Mouse (Mus musculus): ENCODE data around the gene 2700049A03Rik. TPM values are rescaled to one million over a fixed set of nuclear protein-coding genes. Genes with fewer than 3 reads are reported as not detected.
A peak's percentile ranks its signal among the peaks of the same experiment; 100 is the strongest.
"Not testable (repeated sequence)": the region's sequence is repeated elsewhere in the genome, so short reads cannot be mapped to it uniquely, and the experiment has no call there.

The 2700049A03Rik gene
- 1 to 10 TPM; 3.2 to 3.3 TPM for total RNA-seq (2021)

- intact Hi-C loops (cut with DNase I) = loop anchor here (5.0 to 10.0 kb wide), 2 partner anchors 164 to 682 kb away; partner anchors contain the start of genes Psma3 and Tmx1
- DNase-seq = peak; percentile 69 to 88
Observed at GRCm38 (mm10) chr12:71136130-71136973, at the start of gene 2700049A03Rik, which contains the start of gene Timm9. 2700049A03Rik (plus strand) TSS chr12:71136848. Timm9 (minus strand) TSS chr12:71136684.

GRCm38 (mm10) chr12:71104275-71104674, 32.4 kb upstream of the 2700049A03Rik start:
- DNase-seq; intact Hi-C loops (cut with DNase I): not testable (repeated sequence)

- intact Hi-C loops (cut with DNase I) = no loop called here
- no peak for DNase-seq
Observed at GRCm38 (mm10) chr12:71107216-71107771, 29.4 kb upstream of the 2700049A03Rik start.

GRCm38 (mm10) chr12:71111331-71111730, 25.3 kb upstream of the 2700049A03Rik start, which contains the start of gene Tomm20l:
Tomm20l (plus strand) TSS chr12:71111428.
- peak; percentile 36 to 40 for DNase-seq
- intact Hi-C loops (cut with DNase I) = no loop called here

- no peak for DNase-seq
- intact Hi-C loops (cut with DNase I) = no loop called here
Observed at GRCm38 (mm10) chr12:71113074-71113473, 23.6 kb upstream of the 2700049A03Rik start.

- peak in 1 of 2 experiments; percentile 12 for DNase-seq
- intact Hi-C loops (cut with DNase I) = no loop called here
Observed at GRCm38 (mm10) chr12:71113675-71114288, 22.9 kb upstream of the 2700049A03Rik start.

GRCm38 (mm10) chr12:71116411-71116810, 20.2 kb upstream of the 2700049A03Rik start:
- intact Hi-C loops (cut with DNase I) = no loop called here
- no peak for DNase-seq

GRCm38 (mm10) chr12:71122731-71123130, 13.9 kb upstream of the 2700049A03Rik start:
- no peak for DNase-seq
- intact Hi-C loops (cut with DNase I) = no loop called here

GRCm38 (mm10) chr12:71123286-71123685, 13.4 kb upstream of the 2700049A03Rik start:
- intact Hi-C loops (cut with DNase I) = no loop called here
- DNase-seq = no peak

GRCm38 (mm10) chr12:71135581-71135980, 1.1 kb upstream of the 2700049A03Rik start:
- intact Hi-C loops (cut with DNase I) = loop anchor here (5.0 to 10.0 kb wide), 2 partner anchors 163 to 681 kb away; partner anchors contain the start of genes Psma3 and Tmx1
- DNase-seq = no peak

GRCm38 (mm10) chr12:71136974-71137491, 385 bp downstream of the 2700049A03Rik start:
- intact Hi-C loops (cut with DNase I) = loop anchor here (5.0 to 10.0 kb wide), 2 partner anchors 165 to 682 kb away; partner anchors contain the start of genes Psma3 and Tmx1

GRCm38 (mm10) chr12:71137686-71138085, 1.0 kb downstream of the 2700049A03Rik start:
- DNase-seq = no peak
- intact Hi-C loops (cut with DNase I) = loop anchor here (5.0 to 10.0 kb wide), 2 partner anchors 165 to 683 kb away; partner anchors contain the start of genes Psma3 and Tmx1

More at GRCm38 (mm10) chr12:71136974-71137491, 385 bp downstream of the 2700049A03Rik start:
- peak; percentile 81 to 88 for DNase-seq

- no peak for DNase-seq
- intact Hi-C loops (cut with DNase I) = loop anchor here (5.0 to 10.0 kb wide), 2 partner anchors 167 to 685 kb away; partner anchors contain the start of genes Psma3 and Tmx1
Observed at GRCm38 (mm10) chr12:71139258-71139828, 2.7 kb downstream of the 2700049A03Rik start.

GRCm38 (mm10) chr12:71141189-71141588, 4.5 kb downstream of the 2700049A03Rik start:
- intact Hi-C loops (cut with DNase I) = no loop called here
- DNase-seq = no peak

GRCm38 (mm10) chr12:71147641-71148040, 11.0 kb downstream of the 2700049A03Rik start:
- intact Hi-C loops (cut with DNase I) = no loop called here
- peak; percentile 36 to 53 for DNase-seq

- intact Hi-C loops (cut with DNase I) = no loop called here
Observed at GRCm38 (mm10) chr12:71148801-71149200, 12.2 kb downstream of the 2700049A03Rik start.

GRCm38 (mm10) chr12:71149456-71149855, 12.8 kb downstream of the 2700049A03Rik start:
- intact Hi-C loops (cut with DNase I) = no loop called here
- DNase-seq = no peak

More at GRCm38 (mm10) chr12:71148801-71149200, 12.2 kb downstream of the 2700049A03Rik start:
- no peak for DNase-seq

- no peak for DNase-seq
- intact Hi-C loops (cut with DNase I) = no loop called here
Observed at GRCm38 (mm10) chr12:71150167-71150566, 13.5 kb downstream of the 2700049A03Rik start.

- intact Hi-C loops (cut with DNase I) = no loop called here
Observed at GRCm38 (mm10) chr12:71154979-71155378, 18.3 kb downstream of the 2700049A03Rik start.

GRCm38 (mm10) chr12:71157974-71158373, 21.3 kb downstream of the 2700049A03Rik start:
- DNase-seq = no peak
- intact Hi-C loops (cut with DNase I) = no loop called here

More at GRCm38 (mm10) chr12:71154979-71155378, 18.3 kb downstream of the 2700049A03Rik start:
- no peak for DNase-seq

All from heart, postnatal 36 days (tissue).